Mouse (Mus musculus) erythroblast, embryonic 14.5 days (primary cell): ENCODE data around the gene Pla2g16. TPM values are rescaled to one million over a fixed set of nuclear protein-coding genes. Genes with fewer than 3 reads are reported as not detected.

Source experiments
- H3K27me3 ChIP-seq: 2 replicates; pipeline ENCODE4 v1.6.1; 2012; ENCODE audit warnings: inconsistent platforms; ENCODE audit not compliant: control insufficient read depth
- H3K36me3 ChIP-seq: 2 replicates; pipeline ENCODE4 v1.6.1; 2012; ENCODE audit warnings: mild to moderate bottlenecking, inconsistent platforms; ENCODE audit not compliant: control insufficient read depth
- H3K4me1 ChIP-seq: 2 replicates; pipeline ENCODE4 v1.6.1; 2012; ENCODE audit warnings: inconsistent platforms; ENCODE audit not compliant: control insufficient read depth
- H3K4me3 ChIP-seq: replicated peaks from 2 replicates; pipeline ENCODE3; 2012; ENCODE audit warnings: moderate library complexity, mild to moderate bottlenecking, inconsistent platforms
- H3K9me3 ChIP-seq: 2 replicates; pipeline ENCODE4 v1.6.1; 2012; ENCODE audit warnings: low read length, inconsistent platforms, mixed read lengths; ENCODE audit not compliant: control insufficient read depth
- GATA1 ChIP-seq: IDR thresholded peaks from 2 replicates; pipeline ENCODE4 v1.6.1; 2012; ENCODE audit warnings: low read length, inconsistent platforms, mixed read lengths
- TAL1 ChIP-seq: IDR thresholded peaks from 3 replicates; pipeline ENCODE4 v1.6.1; 2012; ENCODE audit warnings: low read length, inconsistent platforms, mixed read lengths
- polyA plus RNA-seq: library from polyadenylated mRNA; stranded (reverse); fragments of >175 nt; gene quantifications from 2 replicates; pipeline ENCODE4 v1.2.3, GENCODE M21; 2012

The Pla2g16 gene
- polyA plus RNA-seq, 1 experiment: 6.6 TPM

DNA sequence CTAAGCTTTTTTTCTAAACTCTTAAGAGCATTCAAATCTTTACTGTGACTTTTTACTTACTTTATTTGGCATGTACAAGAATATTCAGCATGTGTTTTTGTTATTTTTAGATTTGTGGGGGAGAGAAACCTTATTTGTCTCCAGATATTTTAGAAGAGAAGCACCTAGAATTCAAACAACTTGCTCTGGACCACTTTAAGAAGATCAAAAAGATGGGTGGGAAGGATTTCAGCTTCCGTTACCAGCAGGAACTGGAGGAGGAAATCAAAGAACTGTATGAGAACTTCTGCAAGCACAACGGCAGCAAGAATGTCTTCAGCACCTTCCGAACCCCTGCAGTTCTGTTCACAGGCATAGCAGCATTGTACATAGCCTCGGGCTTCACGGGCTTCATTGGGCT is 25.4 kb upstream of the Pla2g16 start:
- Histone ChIP-seq H3K4me3 (no peak overlapping the region), H3K9me3 (no peaks in the 10 kb centered on the region), H3K27me3 (no peaks in the 10 kb centered on the region), H3K4me1 (no peaks in the 10 kb centered on the region), H3K36me3 (peaks cover 64% of the 10 kb centered on the region)
- TF ChIP-seq TAL1 (no peak), GATA1 (no peak)

DNA sequence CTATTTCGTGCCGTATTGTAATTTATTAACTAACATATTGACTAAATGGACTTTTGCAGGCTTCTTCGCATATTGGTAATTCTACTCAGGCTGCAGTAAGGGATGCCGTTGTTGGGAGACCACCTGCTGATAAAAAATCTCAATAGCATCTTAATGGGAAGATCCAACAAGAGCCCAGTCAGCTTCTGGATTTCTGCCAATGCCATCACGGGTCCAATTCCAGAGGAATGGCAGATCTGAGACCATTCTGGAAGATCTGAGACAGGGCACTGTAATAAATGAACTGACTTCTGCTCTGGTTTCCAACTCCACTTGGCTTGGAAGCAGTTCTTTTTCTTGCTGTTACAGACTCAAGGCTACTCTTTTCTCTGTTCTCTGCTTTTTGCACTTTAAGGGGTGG is 23.4 kb upstream of the Pla2g16 start:
- no peaks in the 10 kb centered on the region for H3K4me1 ChIP-seq
- TF ChIP-seq TAL1: no peak
- peaks cover 56% of the 10 kb centered on the region for H3K36me3 ChIP-seq
- no peak overlapping the region for H3K4me3 ChIP-seq
- H3K27me3 ChIP-seq: no peaks in the 10 kb centered on the region
- no peaks in the 10 kb centered on the region for H3K9me3 ChIP-seq

DNA sequence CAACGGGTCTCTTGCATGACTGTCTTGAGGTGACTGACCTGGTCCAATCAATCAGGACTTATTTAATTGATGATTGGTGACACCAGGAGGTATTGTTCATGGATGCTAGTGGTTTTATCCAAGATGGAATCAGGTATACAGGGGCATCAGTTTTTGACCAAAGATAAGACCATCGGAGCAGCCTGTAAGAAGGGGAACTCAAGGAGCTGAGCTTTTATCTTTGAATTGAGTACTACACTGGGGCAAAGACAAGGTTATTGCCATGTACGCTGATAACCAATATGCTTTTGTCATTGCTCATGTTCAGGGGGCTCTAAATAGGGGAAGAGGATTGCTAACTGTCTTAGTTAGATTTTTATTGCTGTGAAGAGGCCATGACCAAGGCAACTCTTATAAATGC is 8.3 kb upstream of the Pla2g16 start:
- Histone ChIP-seq H3K9me3 (no peaks in the 10 kb centered on the region), H3K4me1 (peaks cover 44% of the 10 kb centered on the region), H3K27me3 (no peaks in the 10 kb centered on the region), H3K36me3 (no peaks in the 10 kb centered on the region), H3K4me3 (no peak overlapping the region)
- TF ChIP-seq GATA1: no peak
- no peak for TF ChIP-seq TAL1

DNA sequence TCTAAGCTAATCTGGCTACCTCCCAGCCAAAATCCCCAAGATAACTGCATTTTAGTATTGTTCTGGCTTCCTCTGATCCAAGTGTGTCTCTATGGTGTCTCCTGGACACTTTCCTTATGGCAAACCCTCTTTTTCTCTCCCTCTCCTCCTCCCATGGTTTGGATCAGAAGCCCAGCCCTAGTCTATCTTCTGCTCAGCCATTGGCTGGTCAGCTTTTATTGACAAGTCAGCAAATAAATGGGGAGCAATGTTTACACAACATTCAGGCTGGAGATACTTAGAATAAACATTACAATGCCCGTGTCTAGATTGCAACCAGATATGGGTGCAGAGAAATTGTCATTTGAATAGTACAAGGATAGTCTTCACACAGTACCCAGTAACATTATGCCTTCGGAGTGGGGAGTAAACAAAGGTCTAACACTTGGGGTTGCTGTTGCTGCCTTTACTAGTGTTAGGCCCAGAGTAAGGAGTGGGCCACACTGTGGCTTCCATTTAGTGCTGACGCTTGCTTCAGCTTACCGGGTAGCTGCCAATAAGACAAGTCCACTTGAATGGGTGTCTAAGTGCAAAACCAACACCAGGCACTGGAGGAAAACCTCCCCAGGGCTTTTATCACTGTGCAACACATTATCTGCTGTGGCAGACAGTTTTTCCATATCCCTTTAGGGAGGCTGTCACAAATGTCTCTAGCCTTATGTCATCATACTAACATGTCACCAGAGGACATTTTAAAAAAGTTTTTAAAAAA is 5.5 kb upstream of the Pla2g16 start:
- no peaks in the 10 kb centered on the region for H3K36me3 ChIP-seq
- no peaks in the 10 kb centered on the region for H3K9me3 ChIP-seq
- H3K4me1 ChIP-seq: peaks cover 63% of the 10 kb centered on the region
- peak overlapping the region; percentile 37 for H3K4me3 ChIP-seq
- TF ChIP-seq GATA1 (peak; percentile 51), TAL1 (peak; percentile 66)
- no peaks in the 10 kb centered on the region for H3K27me3 ChIP-seq

DNA sequence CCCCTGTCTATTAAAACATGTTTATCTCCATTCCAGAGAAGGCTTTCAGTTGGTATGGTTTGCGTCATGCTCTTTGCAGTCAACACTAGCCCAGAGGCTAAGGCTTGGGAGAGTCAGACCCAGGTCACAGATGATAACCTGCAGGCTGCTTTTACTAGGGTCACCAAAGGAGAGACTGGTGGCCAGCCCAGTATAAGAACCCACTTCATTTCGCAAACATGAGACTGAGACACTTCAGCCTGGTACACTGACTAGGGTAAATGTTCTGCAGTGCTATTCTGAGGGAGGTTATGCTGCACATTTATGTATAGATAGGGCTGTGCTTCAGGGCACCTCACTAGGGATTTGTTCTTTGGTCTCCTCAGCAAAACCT is 5.0 kb upstream of the Pla2g16 start:
- Histone ChIP-seq H3K27me3 (no peaks in the 10 kb centered on the region), H3K9me3 (no peaks in the 10 kb centered on the region), H3K4me1 (peaks cover 69% of the 10 kb centered on the region), H3K4me3 (peak overlapping the region; percentile 28), H3K36me3 (no peaks in the 10 kb centered on the region)
- TF ChIP-seq TAL1: no peak
- no peak for TF ChIP-seq GATA1

DNA sequence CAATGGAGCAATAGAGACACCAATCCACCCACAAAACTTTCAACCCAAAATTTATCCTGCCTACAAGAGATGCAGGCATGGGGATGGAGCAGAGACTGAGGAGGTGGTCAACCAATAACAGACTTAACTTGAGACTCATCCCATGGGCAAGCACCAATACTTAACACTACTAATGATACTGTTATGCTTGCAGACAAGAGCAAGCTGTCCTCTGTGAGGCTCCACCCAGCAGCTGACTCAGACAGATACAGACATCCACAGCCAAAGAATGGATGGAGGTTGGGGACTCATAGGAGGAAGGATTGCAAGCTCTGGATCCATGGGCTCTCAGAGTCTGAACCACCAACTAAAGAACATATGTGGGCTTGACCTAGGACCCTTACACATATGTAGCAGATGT is 3.8 kb upstream of the Pla2g16 start:
- H3K9me3 ChIP-seq: no peaks in the 10 kb centered on the region
- H3K4me1 ChIP-seq: peaks cover 80% of the 10 kb centered on the region

DNA sequence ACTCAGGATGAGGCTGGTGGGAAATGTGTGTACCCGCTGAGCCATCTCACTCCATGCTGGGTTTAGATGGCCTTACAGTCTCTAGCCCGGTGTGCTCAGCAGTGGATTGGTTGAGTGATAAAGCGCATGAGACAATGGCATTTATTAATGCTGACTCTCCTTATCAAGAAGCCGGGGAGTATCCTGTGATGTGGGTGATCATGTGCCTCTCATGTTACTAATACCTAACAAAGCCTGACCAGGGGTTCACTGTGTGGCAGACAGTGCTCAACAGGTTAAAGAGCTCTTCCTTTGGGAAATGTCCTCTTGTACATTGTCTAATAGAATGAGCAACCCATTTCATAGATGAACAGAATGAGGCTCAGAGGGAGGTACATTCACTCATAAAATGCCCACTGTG is 2.4 kb upstream of the Pla2g16 start:
- Histone ChIP-seq H3K4me1 (peaks cover 85% of the 10 kb centered on the region), H3K9me3 (no peaks in the 10 kb centered on the region), H3K36me3 (peaks cover 10% of the 10 kb centered on the region), H3K4me3 (no peak overlapping the region), H3K27me3 (no peaks in the 10 kb centered on the region)
- TF ChIP-seq TAL1 (no peak), GATA1 (no peak)

More for the DNA sequence above, 3.8 kb upstream of the Pla2g16 start:
- Histone ChIP-seq H3K36me3 (no peaks in the 10 kb centered on the region), H3K27me3 (no peaks in the 10 kb centered on the region), H3K4me3 (peak overlapping the region; percentile 37)
- TF ChIP-seq TAL1: peak; percentile 54; the same call in 2 of the 3 replicates
- TF ChIP-seq GATA1: no peak

DNA sequence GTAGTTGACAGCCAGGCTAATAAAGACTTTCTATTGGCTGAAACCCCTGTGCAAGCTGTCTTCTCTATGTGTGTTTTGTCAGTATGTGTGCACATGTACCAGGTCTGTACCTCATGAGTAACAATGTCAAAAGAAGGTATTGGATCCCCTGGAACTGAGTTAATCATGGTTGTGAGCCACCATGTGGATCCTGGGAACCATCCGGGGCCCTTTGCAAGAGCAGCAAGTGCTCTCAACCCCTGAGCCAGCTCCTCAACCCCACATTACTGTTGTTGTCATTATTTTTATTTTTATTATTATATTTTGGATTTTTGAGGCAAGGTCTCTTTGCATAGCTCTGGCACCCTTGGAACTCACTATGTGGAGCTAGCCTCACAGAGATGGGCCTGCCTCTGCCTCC is 618 bp upstream of the Pla2g16 start:
- Histone ChIP-seq H3K27me3 (no peaks in the 10 kb centered on the region), H3K9me3 (no peaks in the 10 kb centered on the region), H3K4me3 (no peak overlapping the region), H3K4me1 (peaks cover 79% of the 10 kb centered on the region), H3K36me3 (peaks cover 25% of the 10 kb centered on the region)
- TF ChIP-seq GATA1 (no peak), TAL1 (no peak)

DNA sequence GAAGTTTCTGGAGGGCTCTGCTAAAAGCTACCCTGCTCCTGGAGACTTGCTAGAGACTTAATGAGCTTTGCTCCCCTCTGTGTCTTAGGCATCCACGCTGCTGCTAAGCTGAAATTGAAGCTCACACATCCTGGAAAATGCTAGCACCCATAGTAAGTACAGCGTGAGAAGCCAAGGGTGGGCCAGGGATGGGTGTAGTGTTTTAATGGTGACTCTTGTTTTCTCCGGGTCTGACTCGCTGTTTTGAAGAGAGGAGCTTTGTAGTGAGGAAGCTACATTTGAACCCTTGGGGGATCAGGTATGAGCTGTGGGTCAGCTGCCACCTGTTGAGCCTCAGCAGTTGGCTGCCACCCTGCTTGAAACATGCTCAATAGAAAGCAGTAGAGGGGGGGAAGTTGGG is 585 bp downstream of the Pla2g16 start:
- Histone ChIP-seq H3K36me3 (peaks cover 37% of the 10 kb centered on the region), H3K4me3 (peak overlapping the region; percentile 87), H3K27me3 (no peaks in the 10 kb centered on the region), H3K4me1 (peaks cover 67% of the 10 kb centered on the region), H3K9me3 (no peaks in the 10 kb centered on the region)
- TF ChIP-seq GATA1 (no peak), TAL1 (no peak)

DNA sequence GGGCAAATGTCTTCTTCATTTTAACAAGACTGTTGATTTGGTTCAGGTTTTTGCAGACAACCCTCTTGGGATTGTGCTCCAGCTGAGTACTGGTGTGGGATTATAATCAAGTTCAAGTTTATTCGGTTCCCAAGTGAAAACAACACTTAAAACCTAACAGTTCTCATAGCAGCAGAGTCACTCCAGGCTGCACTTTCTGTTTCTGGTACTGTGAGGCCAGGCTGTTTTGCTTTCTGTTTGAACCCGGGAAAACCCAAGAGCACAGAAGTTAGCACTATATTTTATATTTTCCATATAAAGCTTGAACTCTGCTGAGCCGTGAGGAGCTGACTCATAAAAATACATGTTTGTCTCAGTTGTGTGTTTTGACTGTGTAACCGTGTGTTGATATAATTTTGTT is 1.4 kb downstream of the Pla2g16 start:
- H3K4me1 ChIP-seq: peaks cover 64% of the 10 kb centered on the region
- peak overlapping the region; percentile 87 for H3K4me3 ChIP-seq
- TF ChIP-seq GATA1 (no peak), TAL1 (no peak)
- peaks cover 45% of the 10 kb centered on the region for H3K36me3 ChIP-seq
- H3K9me3 ChIP-seq: no peaks in the 10 kb centered on the region
- H3K27me3 ChIP-seq: no peaks in the 10 kb centered on the region
